Mouse (Mus musculus) embryo, embryonic 9.5 days (tissue): Measurements from ENCODE around the gene Nf1.

Experiments used
- DNase-seq: peaks from one replicate; pipeline ENCODE4 v3.0.0-alpha.2; 2017; ENCODE audit errors: extremely low spot score

The Nf1 gene

GRCm38 (mm10) chr11:79460756-79461450 is 121.4 kb downstream of the Nf1 start:
- DNase-seq, result no peak

- no peak for DNase-seq
Measured at GRCm38 (mm10) chr11:79468097-79468496, 128.6 kb downstream of the Nf1 start.

- no peak for DNase-seq
Measured at GRCm38 (mm10) chr11:79483392-79483791, 143.9 kb downstream of the Nf1 start.

GRCm38 (mm10) chr11:79483876-79484528 is 144.5 kb downstream of the Nf1 start:
- DNase-seq, result no peak

DNA sequence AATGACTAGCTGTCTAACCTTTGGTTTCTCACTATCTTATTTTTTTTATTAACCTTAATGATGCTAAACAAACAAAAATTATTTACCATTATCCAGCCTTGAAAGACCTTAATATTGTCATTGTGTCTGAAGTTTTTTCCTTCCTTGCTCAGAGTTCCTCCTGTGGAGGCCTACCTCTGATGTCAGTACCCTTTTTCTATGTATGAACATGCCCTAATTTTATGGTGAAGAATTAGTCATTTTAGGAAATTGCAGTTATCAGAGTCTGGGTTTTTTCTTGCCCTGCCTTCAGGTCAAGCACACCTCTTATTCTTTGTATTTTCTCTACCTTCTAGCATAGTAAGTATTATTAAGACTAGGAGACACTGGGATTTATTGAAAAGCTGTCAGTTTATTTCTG is 145.2 kb downstream of the Nf1 start:
- DNase-seq, result no peak

DNA sequence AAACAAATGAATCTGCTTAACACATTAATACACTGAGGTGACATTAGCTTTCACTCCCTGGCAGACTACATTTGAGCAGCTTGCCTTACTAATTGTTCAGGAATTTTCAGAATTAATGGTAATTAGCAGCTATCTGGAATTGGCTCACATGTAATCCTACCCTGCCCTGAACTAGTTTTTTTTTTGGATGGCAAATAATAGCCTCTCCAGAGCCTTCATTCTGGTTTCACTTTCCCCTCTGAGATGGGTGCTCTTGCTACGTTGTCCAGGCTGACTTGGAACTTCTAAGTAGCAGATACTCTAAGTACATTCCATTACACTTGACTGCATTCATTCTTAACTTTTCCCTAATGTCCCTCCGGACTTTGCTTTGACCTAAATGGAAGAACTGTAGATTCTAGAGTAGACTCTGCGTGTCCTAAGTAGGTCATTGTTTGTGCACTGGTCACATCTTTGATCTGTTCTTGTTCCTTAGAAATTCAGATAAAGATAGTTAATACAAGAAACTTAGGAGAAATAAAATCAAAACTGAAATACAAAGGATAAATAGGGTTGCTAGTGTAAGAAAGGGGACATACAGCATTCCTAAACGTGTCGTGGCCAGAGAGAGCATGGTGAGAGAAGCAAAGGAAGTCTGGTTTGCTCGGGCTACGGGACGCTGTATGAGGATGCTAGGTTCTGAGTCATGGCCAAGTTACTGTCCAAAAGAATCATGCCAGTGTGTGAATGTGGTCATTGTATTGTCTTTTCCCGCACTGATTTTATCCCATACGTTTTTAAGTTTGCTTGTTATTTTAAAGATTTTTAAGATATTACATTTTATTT is 155.7 kb downstream of the Nf1 start:
- no peak for DNase-seq

GRCm38 (mm10) chr11:79502917-79503316 is 163.4 kb downstream of the Nf1 start:
- no peak for DNase-seq

GRCm38 (mm10) chr11:79503845-79504244 is 164.4 kb downstream of the Nf1 start, which contains the start of gene Omg:
Gene Omg, minus strand, starts transcription at chr11:79504084.
- DNase-seq, result no peak

DNA sequence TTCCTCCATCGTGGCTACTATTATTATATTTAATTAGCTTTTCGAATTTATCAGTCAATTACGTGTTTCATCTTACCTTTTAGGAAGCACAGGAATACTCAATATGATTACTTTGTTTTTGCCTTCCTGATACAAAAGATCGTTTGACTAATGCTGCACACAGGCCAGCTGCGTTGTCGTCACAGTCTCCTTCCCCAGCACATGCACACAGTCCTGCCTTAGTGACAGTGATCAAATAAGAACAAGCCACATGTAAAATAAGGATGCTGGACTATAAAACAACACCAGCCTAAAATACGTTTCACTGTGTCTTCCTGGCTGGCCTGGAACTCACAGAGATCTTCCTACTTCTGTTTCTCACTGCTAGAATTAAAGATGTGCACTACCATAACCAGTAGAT is 165.0 kb downstream of the Nf1 start:
- DNase-seq, result no peak

DNA sequence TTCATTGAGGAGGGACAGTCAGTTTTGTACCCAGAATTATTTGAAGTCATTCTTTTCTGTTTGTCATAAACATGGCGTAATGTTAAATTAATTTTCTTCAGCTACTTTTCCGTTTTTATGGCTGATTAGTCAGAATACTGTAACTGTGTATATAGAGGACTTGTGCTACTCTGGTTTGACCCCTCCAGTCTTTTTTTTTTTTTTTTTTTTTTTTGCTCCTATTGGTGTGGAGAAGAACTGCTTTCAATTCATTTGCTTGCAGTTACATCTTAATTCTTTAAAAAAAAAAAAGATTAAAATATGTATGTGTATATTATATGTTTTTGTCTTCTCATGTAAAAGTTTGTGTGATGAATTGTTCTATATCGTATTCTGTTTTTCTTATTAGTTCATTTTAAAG is 172.5 kb downstream of the Nf1 start:
- DNase-seq, result no peak

DNA sequence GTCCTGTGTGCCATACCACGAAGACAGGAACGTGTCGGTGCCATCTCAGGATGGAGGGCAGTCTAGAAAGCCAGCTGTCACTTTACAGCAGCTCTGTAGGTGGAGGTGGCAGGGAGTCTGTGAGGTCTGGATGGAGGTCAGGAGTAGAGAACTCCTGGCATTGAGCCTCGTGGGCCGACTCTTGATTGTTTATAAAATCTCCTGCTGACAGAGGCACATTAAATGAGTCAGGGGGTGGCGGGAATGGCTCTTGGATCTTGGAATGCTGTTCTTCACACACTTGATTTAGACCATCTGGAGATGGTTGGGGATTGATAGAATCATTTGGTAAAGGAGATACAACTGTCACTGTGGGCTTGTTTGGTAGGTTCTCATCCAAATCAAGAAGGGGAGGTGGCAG is 175.8 kb downstream of the Nf1 start:
- no peak for DNase-seq

GRCm38 (mm10) chr11:79515798-79516197 is 176.3 kb downstream of the Nf1 start:
- no peak for DNase-seq

DNA sequence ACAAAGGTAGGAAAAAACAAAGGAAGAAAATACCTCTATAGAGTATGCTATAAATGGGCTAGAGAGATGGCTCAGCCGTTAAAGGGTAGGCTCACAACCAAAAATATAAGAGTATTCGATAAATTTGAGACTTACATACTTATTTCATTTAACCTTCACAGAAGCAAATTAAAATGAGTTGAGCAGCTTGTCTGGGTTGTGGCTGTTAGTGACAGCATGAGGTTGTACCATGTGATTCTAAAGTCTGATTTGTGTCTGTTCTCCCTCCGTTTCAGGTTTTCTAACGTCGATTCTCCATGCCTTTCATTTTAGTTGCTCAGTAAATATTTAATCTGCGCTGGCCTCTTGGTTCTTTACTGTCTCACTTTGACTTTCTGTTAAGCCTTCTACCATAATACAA is 179.8 kb downstream of the Nf1 start:
- no peak for DNase-seq

GRCm38 (mm10) chr11:79519878-79520291 is 180.4 kb downstream of the Nf1 start:
- DNase-seq, result no peak

- no peak for DNase-seq
Measured at GRCm38 (mm10) chr11:79520772-79521171, 181.3 kb downstream of the Nf1 start.

- DNase-seq, result no peak
Measured at GRCm38 (mm10) chr11:79521930-79522329, 182.4 kb downstream of the Nf1 start.

GRCm38 (mm10) chr11:79522944-79523343 is 183.5 kb downstream of the Nf1 start:
- DNase-seq, result no peak

- DNase-seq, result no peak
Measured at GRCm38 (mm10) chr11:79523560-79524309, 184.2 kb downstream of the Nf1 start, which contains the start of gene Evi2b. Gene Evi2b, minus strand, starts transcription at chr11:79523762.

GRCm38 (mm10) chr11:79524310-79524575 is 184.8 kb downstream of the Nf1 start:
- no peak for DNase-seq

DNA sequence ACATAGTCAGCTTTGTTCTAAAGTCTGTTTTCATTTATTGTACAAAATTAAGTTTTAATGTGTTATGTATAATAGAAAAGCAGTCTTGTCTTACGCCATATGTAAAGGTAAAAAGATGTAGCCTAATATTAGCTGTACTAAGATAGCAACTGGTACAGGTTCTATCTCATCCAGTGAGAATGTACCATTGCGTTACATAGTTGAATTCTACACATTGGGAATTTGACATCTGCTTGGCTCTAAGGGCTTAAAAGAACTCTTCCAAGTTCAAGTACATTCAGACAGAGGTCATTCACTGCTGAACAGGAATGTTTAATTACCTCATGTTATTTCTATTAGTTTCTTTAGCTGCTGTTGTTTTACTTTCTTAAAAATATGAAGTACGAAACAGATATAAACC is 187.1 kb downstream of the Nf1 start:
- DNase-seq, result no peak

GRCm38 (mm10) chr11:79527015-79527738 is 187.7 kb downstream of the Nf1 start:
- no peak for DNase-seq
